Mouse (Mus musculus) fat pad, adult 2 months (tissue): ENCODE measurements at regions not wholly inside any gene's neighbourhood (a gene's known extent, or its start where the extent isn't known, plus 50 kb on each side); places are given as distances from the start of the nearest gene placed in this dataset.

Source experiments
- DNase-seq: peaks from one replicate; pipeline ENCODE4 v3.0.0-alpha.2; 2011; ENCODE audit warnings: low read depth, low spot score; ENCODE audit errors: extremely low read depth

- no peak for DNase-seq
These were observed 102.0 kb upstream of the Gm15217 start for GRCm38 (mm10) chr14:46276926-46277831.

GRCm38 (mm10) chr14:46277832-46278611 lies 101.2 kb upstream of the Gm15217 start:
- no peak for DNase-seq

- DNase-seq = no peak
These were observed 86.8 kb upstream of the Gm15217 start for GRCm38 (mm10) chr14:46292398-46292797.

GRCm38 (mm10) chr14:46296275-46296674 lies 82.9 kb upstream of the Gm15217 start:
- no peak for DNase-seq

GRCm38 (mm10) chr14:46300546-46300945 lies 78.7 kb upstream of the Gm15217 start:
- no peak for DNase-seq

GRCm38 (mm10) chr14:46302601-46303000 lies 76.6 kb upstream of the Gm15217 start:
- DNase-seq = no peak

- no peak for DNase-seq
These were observed 73.9 kb upstream of the Gm15217 start for GRCm38 (mm10) chr14:46305267-46305666.

- no peak for DNase-seq
These were observed 66.2 kb upstream of the Gm15217 start for GRCm38 (mm10) chr14:46313064-46313463.

- DNase-seq = no peak
These were observed 62.7 kb upstream of the Gm15217 start for GRCm38 (mm10) chr14:46316521-46316920.

GRCm38 (mm10) chr14:46317406-46318045 lies 61.7 kb upstream of the Gm15217 start:
- no peak for DNase-seq

- DNase-seq = no peak
These were observed 51.1 kb upstream of the Gm15217 start for GRCm38 (mm10) chr14:46328064-46328463.
